Comparison of ENCODE assay signal across 8 mouse cellular contexts in genomic region chr7:80882830-80883505, GRCm38 (mm10). TPM values are rescaled to one million over a fixed set of nuclear protein-coding genes. Genes with fewer than 3 reads are reported as not detected.
DNase-seq lines count a peak whose midpoint lies in the region; ATAC-seq lines count a peak whose summit lies in the region.

No protein-coding gene starts in this region.

- H3K9me3 ChIP-seq in embryonic facial prominence, embryonic 15.5 days (replicated peaks): no peaks in the 10 kb centered on the region
- no peaks in the 10 kb centered on the region for H3K9me3 ChIP-seq in hindbrain, embryonic 11.5 days (ENCODE audit: control insufficient read depth, low read length)
- H3K9me3 ChIP-seq in lung, embryonic 16.5 days (ENCODE audit: control insufficient read depth, low read length): no peaks in the 10 kb centered on the region

- ATAC-seq in embryonic facial prominence, embryonic 15.5 days (ENCODE audit: insufficient number of reproducible peaks, low FRiP score, low TSS enrichment, low read depth): peak; percentile 88
- no peak; the same call in 1 of the 2 replicates for ATAC-seq in hindbrain, embryonic 11.5 days (ENCODE audit: low FRiP score)
- peak; percentile 91 for ATAC-seq in lung, embryonic 16.5 days (ENCODE audit: low read depth)

- H3K9ac ChIP-seq in embryonic facial prominence, embryonic 15.5 days: no peak overlapping the region
- no peak overlapping the region for H3K9ac ChIP-seq in hindbrain, embryonic 11.5 days (ENCODE audit: low read depth, low read length)
- no peak overlapping the region for H3K9ac ChIP-seq in lung, embryonic 16.5 days (ENCODE audit: low read length)

- H3K4me2 ChIP-seq in embryonic facial prominence, embryonic 15.5 days (replicated peaks): peak overlapping the region; percentile 48
- H3K4me2 ChIP-seq in hindbrain, embryonic 11.5 days (replicated peaks; ENCODE audit: low read depth, low read length): no peak overlapping the region
- H3K4me2 ChIP-seq in lung, embryonic 16.5 days (ENCODE audit: low read depth, low read length): peak overlapping the region; percentile 49

- no peak overlapping the region for H3K27ac ChIP-seq in embryonic facial prominence, embryonic 15.5 days (replicated peaks)
- H3K27ac ChIP-seq in hindbrain, embryonic 11.5 days (ENCODE audit: low read depth, low read length): no peak overlapping the region
- no peak overlapping the region for H3K27ac ChIP-seq in lung, embryonic 16.5 days (ENCODE audit: low read length)

- peaks cover 3% of the 10 kb centered on the region; the same call in 1 of the 2 replicates for H3K36me3 ChIP-seq in embryonic facial prominence, embryonic 15.5 days
- H3K36me3 ChIP-seq in hindbrain, embryonic 11.5 days (ENCODE audit: control insufficient read depth, insufficient read depth, low read length): no peaks in the 10 kb centered on the region
- no peaks in the 10 kb centered on the region; the same call in 1 of the 2 replicates for H3K36me3 ChIP-seq in lung, embryonic 16.5 days (ENCODE audit: control insufficient read depth, insufficient read depth, low read length)

- peak overlapping the region; percentile 28 for H3K4me3 ChIP-seq in embryonic facial prominence, embryonic 15.5 days (replicated peaks)
- H3K4me3 ChIP-seq in hindbrain, embryonic 11.5 days (ENCODE audit: low read depth, low read length): no peak overlapping the region
- H3K4me3 ChIP-seq in lung, embryonic 16.5 days (ENCODE audit: low read length): peak overlapping the region; percentile 15; the same call in 1 of the 2 replicates

- H3K4me1 ChIP-seq in embryonic facial prominence, embryonic 15.5 days: 0 out of 2 replicates have a peak, but pooled peaks cover 8% of the 10 kb centered on the region
- no peaks in the 10 kb centered on the region for H3K4me1 ChIP-seq in hindbrain, embryonic 11.5 days (replicated peaks; ENCODE audit: control insufficient read depth, insufficient read depth, low read length)
- H3K4me1 ChIP-seq in lung, embryonic 16.5 days (replicated peaks; ENCODE audit: control insufficient read depth, insufficient read depth, low read length): no peaks in the 10 kb centered on the region

- 20% methylated on average over 14 of the region's 14 CpGs for WGBS in embryonic facial prominence, embryonic 15.5 days
- WGBS in hindbrain, embryonic 11.5 days: 27% methylated on average over 14 of the region's 14 CpGs
- WGBS in lung, embryonic 16.5 days: 16% methylated on average over 14 of the region's 14 CpGs

- no peaks in the 10 kb centered on the region for H3K27me3 ChIP-seq in embryonic facial prominence, embryonic 15.5 days
- H3K27me3 ChIP-seq in hindbrain, embryonic 11.5 days (ENCODE audit: control insufficient read depth, insufficient read depth, low read length): no peaks in the 10 kb centered on the region
- H3K27me3 ChIP-seq in lung, embryonic 16.5 days (ENCODE audit: control insufficient read depth, insufficient read depth, low read depth, low read length): no peaks in the 10 kb centered on the region

- DNase-seq in B cell, adult 2 months: peak; percentile 76 to 79
- peak; percentile 47 to 58 for DNase-seq in adrenal gland, postnatal 36 days
- peak; percentile 55 for DNase-seq in hindbrain, embryonic 11.5 days (ENCODE audit: low spot score)
- peak; percentile 59 for DNase-seq in layer of hippocampus, adult 9-10 months (ENCODE audit: low spot score)
- DNase-seq in retina, adult 2 months (ENCODE audit: low read depth, low spot score): peak; percentile 70
- DNase-seq in thymus, postnatal 36 days: peak; percentile 83 to 89

RNA-seq across cellular contexts. Expression of gene Wdr73, which starts 18.1 kb away (rescaled TPM):
- total RNA-seq in adrenal gland, postnatal 36 days (2021): 10 to 100 TPM; 16.1 to 17.2 TPM
- polyA plus RNA-seq in embryonic facial prominence, embryonic 15.5 days (2015; fragmentation: Nextera tagmentation; extraction: Ambion mirVana): 28.6 and 29.4 TPM in 2 replicates
- 38.3 and 41.4 TPM in 2 replicates for polyA plus RNA-seq in hindbrain, embryonic 11.5 days (2014; fragmentation: Nextera tagmentation; extraction: Ambion mirVana)
- polyA plus RNA-seq in lung, embryonic 16.5 days (2015; fragmentation: Nextera tagmentation; extraction: Ambion mirVana): 32.2 and 35.5 TPM in 2 replicates

RNA-seq across cellular contexts. Expression of gene Nmb, which starts 21.9 kb away (rescaled TPM):
- total RNA-seq in adrenal gland, postnatal 36 days (2021): 1 to 10 TPM; 2.6 to 3.3 TPM
- polyA plus RNA-seq in embryonic facial prominence, embryonic 15.5 days (2015; fragmentation: Nextera tagmentation; extraction: Ambion mirVana): 8.4 and 9.0 TPM in 2 replicates
- polyA plus RNA-seq in hindbrain, embryonic 11.5 days (2014; fragmentation: Nextera tagmentation; extraction: Ambion mirVana): 6.7 and 7.0 TPM in 2 replicates
- 9.7 and 9.9 TPM in 2 replicates for polyA plus RNA-seq in lung, embryonic 16.5 days (2015; fragmentation: Nextera tagmentation; extraction: Ambion mirVana)

RNA-seq across cellular contexts. Expression of gene Zscan2, which starts 22.2 kb away (rescaled TPM):
- 1 to 10 TPM; 4.7 to 6.2 TPM for total RNA-seq in adrenal gland, postnatal 36 days (2021)
- polyA plus RNA-seq in embryonic facial prominence, embryonic 15.5 days (2015; fragmentation: Nextera tagmentation; extraction: Ambion mirVana): 1.9 and 2.4 TPM in 2 replicates
- polyA plus RNA-seq in hindbrain, embryonic 11.5 days (2014; fragmentation: Nextera tagmentation; extraction: Ambion mirVana): 4.5 and 4.8 TPM in 2 replicates
- 1.9 and 2.3 TPM in 2 replicates for polyA plus RNA-seq in lung, embryonic 16.5 days (2015; fragmentation: Nextera tagmentation; extraction: Ambion mirVana)

RNA-seq across cellular contexts. Expression of gene Iqgap1, which starts 57.2 kb away (rescaled TPM):
- total RNA-seq in adrenal gland, postnatal 36 days (2021): 100 to 1,000 TPM in 1 of 2 experiments, 10 to 100 TPM in 1; 95.5 to 114 TPM
- 75.3 and 75.9 TPM in 2 replicates for polyA plus RNA-seq in embryonic facial prominence, embryonic 15.5 days (2015; fragmentation: Nextera tagmentation; extraction: Ambion mirVana)
- 27.1 and 29.1 TPM in 2 replicates for polyA plus RNA-seq in hindbrain, embryonic 11.5 days (2014; fragmentation: Nextera tagmentation; extraction: Ambion mirVana)
- polyA plus RNA-seq in lung, embryonic 16.5 days (2015; fragmentation: Nextera tagmentation; extraction: Ambion mirVana): 136 and 141 TPM in 2 replicates
